Mouse (Mus musculus) left cerebral cortex, adult 2 months (tissue): ENCODE measurements around the gene Ugdh. TPM values are rescaled to one million over a fixed set of nuclear protein-coding genes. Genes with fewer than 3 reads are reported as not detected.

Experiments used
- DNase-seq, 2 experiments: peaks; one replicate each; pipeline ENCODE4 v3.0.0; 2021 to 2022; ENCODE audit warnings: low spot score in 2 of 2, mixed read lengths in 1 of 2; ENCODE audit errors: extremely low spot score in 1 of 2
- H3K27ac ChIP-seq: fragments of 200-600 bp; 2 replicates; pipeline ENCODE4 v1.8.1; 2022
- H3K4me3 ChIP-seq: fragments of 200-600 bp; 2 replicates; pipeline ENCODE4 v1.8.1; 2022
- CTCF ChIP-seq: fragments of 200-600 bp; IDR thresholded peaks from 2 replicates; pipeline ENCODE4 v1.8.1; 2022; ENCODE audit warnings: antibody characterized with exemption, mild to moderate bottlenecking, moderate library complexity
- intact Hi-C: fragments of 180-260 bp; cut with DNase I; formaldehyde crosslinking; loops from one replicate; pipeline ENCODE4 v1.15.1; 2025
- total RNA-seq, 2 experiments: library from RNA; stranded (reverse); gene quantifications; 2 replicates each; pipeline ENCODE4 v1.2.3; 2021

The Ugdh gene
- total RNA-seq, 2 experiments from 2014 or later: 25.2 to 30.1 TPM

DNA sequence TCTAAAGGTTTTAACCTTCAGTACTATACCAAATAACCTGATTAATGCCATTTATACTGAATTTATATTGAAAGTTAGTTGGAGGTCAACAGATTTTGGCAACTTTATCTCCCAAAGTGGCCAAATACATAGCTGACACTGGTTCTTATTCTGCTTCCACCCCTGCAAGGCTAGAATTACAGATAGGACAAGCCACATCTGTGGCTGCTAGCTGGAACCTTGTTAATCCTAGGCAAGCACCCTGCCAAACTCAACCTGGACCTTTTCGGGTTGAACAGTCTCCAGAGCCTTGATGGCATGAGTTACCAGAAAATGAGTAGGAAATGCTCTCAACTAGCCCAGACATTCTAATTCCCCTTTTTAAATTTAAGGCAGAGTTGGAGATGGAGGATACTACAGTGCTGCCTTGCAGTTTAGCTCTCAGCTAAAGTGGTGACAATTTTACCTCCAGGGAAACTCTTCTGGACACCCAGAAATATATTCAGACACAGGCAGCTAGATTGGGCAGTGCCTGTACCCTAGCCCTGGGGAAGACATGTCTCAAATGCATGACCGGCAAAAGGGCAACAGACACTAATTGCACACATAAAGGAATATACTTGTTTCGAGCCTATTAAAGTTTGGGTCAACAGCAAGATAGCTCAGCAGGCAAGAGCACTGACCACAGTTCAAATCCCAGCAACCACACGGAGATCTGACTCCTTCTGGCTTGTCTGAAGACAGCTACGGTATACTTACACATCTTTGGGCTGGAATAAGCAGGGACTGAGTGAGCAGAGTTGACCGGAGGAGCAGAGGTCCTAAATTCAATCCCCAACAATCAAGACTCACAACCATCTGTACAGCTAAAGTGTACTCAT lies 48.5 kb downstream of the Ugdh start:
- no peak overlapping the region for H3K4me3 ChIP-seq
- intact Hi-C loops: no loop called here

DNA sequence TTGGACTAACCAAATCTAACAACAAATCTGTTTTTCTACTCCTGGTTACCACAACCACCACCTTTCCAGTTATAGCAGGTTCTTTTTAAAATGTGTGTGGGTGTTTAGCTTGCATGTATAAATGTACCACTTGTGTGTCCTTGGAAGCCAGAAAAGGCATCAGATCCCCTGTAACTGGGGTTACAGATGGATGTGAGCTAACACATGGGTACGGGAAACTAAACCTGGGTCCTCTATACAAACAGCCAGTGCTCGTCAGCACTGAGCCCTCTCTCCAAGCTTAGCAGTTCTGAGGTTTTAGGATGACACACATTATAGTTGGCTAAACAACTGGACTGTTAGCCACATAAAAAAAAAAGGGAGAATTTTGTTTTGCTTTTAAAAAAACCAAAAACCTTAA lies 50.0 kb downstream of the Ugdh start:
- intact Hi-C loops: no loop called here
- DNase-seq: no peak
- Histone ChIP-seq H3K27ac (no peak overlapping the region), H3K4me3 (no peak overlapping the region)
- TF ChIP-seq CTCF: no peak

More for the DNA sequence above, 48.5 kb downstream of the Ugdh start:
- no peak for TF ChIP-seq CTCF
- no peak overlapping the region for H3K27ac ChIP-seq
- DNase-seq: no peak

GRCm38 (mm10) chr5:65374746-65375145 lies 61.0 kb downstream of the Ugdh start:
- Histone ChIP-seq H3K4me3 (no peak overlapping the region), H3K27ac (no peak overlapping the region)
- no peak for DNase-seq
- no peak for TF ChIP-seq CTCF
- intact Hi-C loops: no loop called here

- Histone ChIP-seq H3K27ac (no peak overlapping the region), H3K4me3 (no peak overlapping the region)
- no peak for TF ChIP-seq CTCF
- no peak for DNase-seq
- intact Hi-C loops: no loop called here
Measured at GRCm38 (mm10) chr5:65371551-65371950, 64.2 kb downstream of the Ugdh start.

DNA sequence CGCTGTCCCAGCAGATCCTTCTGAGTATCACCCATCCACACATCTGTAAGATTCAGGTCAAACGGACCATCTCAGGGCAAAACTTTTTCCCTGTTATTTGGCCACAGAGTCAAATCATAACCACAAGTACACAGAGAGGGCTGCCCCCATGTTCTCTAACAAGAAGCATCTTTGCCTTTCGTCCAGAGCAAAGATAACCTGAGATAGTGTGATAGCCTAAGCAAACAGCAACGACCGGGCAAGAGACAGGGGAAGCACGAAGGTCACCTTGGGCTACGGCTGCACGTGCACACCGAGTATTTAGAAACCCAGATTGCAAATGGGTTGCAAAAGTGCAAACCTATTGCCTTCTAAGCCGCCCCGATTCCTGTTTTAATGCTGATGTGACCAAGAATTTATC lies 67.9 kb downstream of the Ugdh start:
- no peak for DNase-seq
- Histone ChIP-seq H3K27ac (no peak overlapping the region), H3K4me3 (no peak overlapping the region)
- intact Hi-C loops: no loop called here
- no peak for TF ChIP-seq CTCF

Other genes with a start within 250 kb of the Ugdh start
- gene Wdr19, start 236.3 kb downstream of the Ugdh start, total RNA-seq: 10 to 100 TPM; 20.1 to 21.5 TPM
- gene Rfc1, start 100.3 kb downstream of the Ugdh start, total RNA-seq: 10 to 100 TPM; 27.7 to 28.0 TPM
- gene Klb, start 87.6 kb downstream of the Ugdh start, total RNA-seq: under 1 TPM; 0.33 to 0.54 TPM
- gene Rpl9, start 44.5 kb downstream of the Ugdh start, total RNA-seq: 100 to 1,000 TPM; 699 to 738 TPM
- 10 to 100 TPM; 29.0 to 36.9 TPM for gene Lias, start 44.5 kb downstream of the Ugdh start, total RNA-seq
- gene Gm43552, start 56.9 kb upstream of the Ugdh start, total RNA-seq: not detected
- 100 to 1,000 TPM; 156 to 163 TPM for gene Smim14, start 101.2 kb upstream of the Ugdh start, total RNA-seq
- gene Ube2k, start 101.3 kb upstream of the Ugdh start, total RNA-seq: 100 to 1,000 TPM; 117 to 124 TPM